Mouse (Mus musculus): Measurements from ENCODE around the gene Ovol3. TPM values are rescaled to one million over a fixed set of nuclear protein-coding genes. Genes with fewer than 3 reads are reported as not detected.
"Not testable (repeated sequence)": the region's sequence is repeated elsewhere in the genome, so short reads cannot be mapped to it uniquely, and the experiment has no call there.

The Ovol3 gene
- polyA plus RNA-seq, 1 experiment from 2014 or later = not detected

GRCm38 (mm10) chr7:30200661-30201060 is 34.9 kb downstream of the Ovol3 start:
- not testable (repeated sequence) for H3K27ac ChIP-seq; H3K4me3 ChIP-seq (replicated peaks); H3K9ac ChIP-seq; H3K9me3 ChIP-seq; H3K4me1 ChIP-seq; ATAC-seq (ENCODE audit: insufficient read depth, low FRiP score, low read depth); H3K27me3 ChIP-seq (replicated peaks); H3K36me3 ChIP-seq; H3K4me2 ChIP-seq
- WGBS = 83% methylated on average over 5 of the region's 5 CpGs

- Histone ChIP-seq H3K9me3 (no peaks in the 10 kb centered on the region), H3K4me3 (replicated peaks) (no peak overlapping the region), H3K4me2 (no peak overlapping the region), H3K27ac (no peak overlapping the region), H3K27me3 (replicated peaks) (no peaks in the 10 kb centered on the region), H3K9ac (no peak overlapping the region), H3K4me1 (peaks cover 11% of the 10 kb centered on the region), H3K36me3 (no peaks in the 10 kb centered on the region)
- ATAC-seq (ENCODE audit: insufficient read depth, low FRiP score, low read depth) = no peak
- 83% methylated on average over 5 of the region's 5 CpGs for WGBS
Measured at GRCm38 (mm10) chr7:30200200-30200599, 35.3 kb downstream of the Ovol3 start.

- Histone ChIP-seq H3K9ac (no peak overlapping the region), H3K4me3 (replicated peaks) (no peak overlapping the region), H3K36me3 (no peaks in the 10 kb centered on the region), H3K9me3 (no peaks in the 10 kb centered on the region), H3K4me1 (peaks cover 14% of the 10 kb centered on the region), H3K27me3 (replicated peaks) (no peaks in the 10 kb centered on the region), H3K4me2 (no peak overlapping the region), H3K27ac (no peak overlapping the region)
- ATAC-seq (ENCODE audit: insufficient read depth, low FRiP score, low read depth) = no peak
- WGBS = 69% methylated on average over 18 of the region's 18 CpGs
Measured at GRCm38 (mm10) chr7:30199498-30200139, 35.9 kb downstream of the Ovol3 start.

- WGBS = 8% methylated on average over 8 of the region's 8 CpGs
- H3K36me3 ChIP-seq = no peaks in the 10 kb centered on the region
- ATAC-seq (ENCODE audit: insufficient read depth, low FRiP score, low read depth) = no peak
- 0 out of 2 replicates have a peak within 1 kb of the TSS, but pooled peaks have one; percentile 44 for H3K27ac ChIP-seq
- 0 out of 2 replicates have a peak within 1 kb of the TSS, but pooled peaks have one; percentile 5 for H3K4me3 ChIP-seq (replicated peaks)
- peaks cover 15% of the 10 kb centered on the region for H3K4me1 ChIP-seq
- H3K9me3 ChIP-seq = no peaks in the 10 kb centered on the region
- H3K9ac ChIP-seq = no peak within 1 kb of the TSS
- no peaks in the 10 kb centered on the region for H3K27me3 ChIP-seq (replicated peaks)
- 0 out of 2 replicates have a peak within 1 kb of the TSS, but pooled peaks have one; percentile 14 for H3K4me2 ChIP-seq
Measured at GRCm38 (mm10) chr7:30198481-30198971, 37.0 kb downstream of the Ovol3 start, which contains the start of gene Capns1. TSS of gene Capns1 (minus strand) at chr7:30198811.

- Histone ChIP-seq H3K36me3 (no peaks in the 10 kb centered on the region), H3K9me3 (no peaks in the 10 kb centered on the region), H3K9ac (no peak overlapping the region), H3K4me1 (peaks cover 23% of the 10 kb centered on the region), H3K4me2 (no peak overlapping the region), H3K27ac (0 out of 2 replicates have a peak overlapping the region, but pooled peaks have one; percentile 44), H3K4me3 (replicated peaks) (no peak overlapping the region), H3K27me3 (replicated peaks) (no peaks in the 10 kb centered on the region)
- 45% methylated on average over 5 of the region's 5 CpGs for WGBS
- ATAC-seq (ENCODE audit: insufficient read depth, low FRiP score, low read depth) = no peak
Measured at GRCm38 (mm10) chr7:30197592-30198129, 37.9 kb downstream of the Ovol3 start.

GRCm38 (mm10) chr7:30196171-30196570 is 39.4 kb downstream of the Ovol3 start:
- ATAC-seq (ENCODE audit: insufficient read depth, low FRiP score, low read depth) = no peak
- Histone ChIP-seq H3K9ac (no peak overlapping the region), H3K4me1 (peaks cover 25% of the 10 kb centered on the region), H3K4me3 (replicated peaks) (no peak overlapping the region), H3K36me3 (peaks cover 13% of the 10 kb centered on the region; the same call in 1 of the 2 replicates), H3K9me3 (no peaks in the 10 kb centered on the region), H3K4me2 (no peak overlapping the region), H3K27me3 (replicated peaks) (no peaks in the 10 kb centered on the region), H3K27ac (peak overlapping the region; percentile 28)
- WGBS = 41% methylated on average over 6 of the region's 6 CpGs

GRCm38 (mm10) chr7:30195461-30195860 is 40.1 kb downstream of the Ovol3 start:
- no peak overlapping the region for H3K9ac ChIP-seq

GRCm38 (mm10) chr7:30194884-30195283 is 40.6 kb downstream of the Ovol3 start:
- Histone ChIP-seq H3K4me2 (peak overlapping the region; percentile 68), H3K27me3 (replicated peaks) (no peaks in the 10 kb centered on the region), H3K4me3 (replicated peaks) (peak overlapping the region; percentile 86), H3K36me3 (peaks cover 21% of the 10 kb centered on the region), H3K9me3 (no peaks in the 10 kb centered on the region), H3K4me1 (peaks cover 25% of the 10 kb centered on the region), H3K9ac (peak overlapping the region; percentile 90), H3K27ac (peak overlapping the region; percentile 94)
- peak; percentile 87 for ATAC-seq (ENCODE audit: insufficient read depth, low FRiP score, low read depth)
- WGBS = under 1% methylated on average over 28 of the region's 28 CpGs

More at GRCm38 (mm10) chr7:30195461-30195860, 40.1 kb downstream of the Ovol3 start:
- Histone ChIP-seq H3K27me3 (replicated peaks) (no peaks in the 10 kb centered on the region), H3K4me1 (peaks cover 25% of the 10 kb centered on the region), H3K4me2 (peak overlapping the region; percentile 68; the same call in 1 of the 2 replicates), H3K36me3 (peaks cover 15% of the 10 kb centered on the region), H3K9me3 (no peaks in the 10 kb centered on the region), H3K4me3 (replicated peaks) (no peak overlapping the region), H3K27ac (peak overlapping the region; percentile 10; the same call in 1 of the 2 replicates)
- no peak for ATAC-seq (ENCODE audit: insufficient read depth, low FRiP score, low read depth)
- 66% methylated on average over 6 of the region's 6 CpGs for WGBS

GRCm38 (mm10) chr7:30194101-30194831 is 41.3 kb downstream of the Ovol3 start:
- Histone ChIP-seq H3K27ac (peak overlapping the region; percentile 94), H3K9ac (peak overlapping the region; percentile 90), H3K4me2 (peak overlapping the region; percentile 68), H3K27me3 (replicated peaks) (no peaks in the 10 kb centered on the region), H3K4me3 (replicated peaks) (peak overlapping the region; percentile 86), H3K9me3 (no peaks in the 10 kb centered on the region), H3K36me3 (peaks cover 22% of the 10 kb centered on the region), H3K4me1 (peaks cover 25% of the 10 kb centered on the region)
- under 1% methylated on average over 26 of the region's 26 CpGs for WGBS
- ATAC-seq (ENCODE audit: insufficient read depth, low FRiP score, low read depth) = peak; percentile 19; the same call in 1 of the 2 replicates

GRCm38 (mm10) chr7:30193581-30194100 is 41.9 kb downstream of the Ovol3 start:
- H3K27ac ChIP-seq = peak overlapping the region; percentile 94
- H3K27me3 ChIP-seq (replicated peaks) = no peaks in the 10 kb centered on the region
- peaks cover 27% of the 10 kb centered on the region for H3K36me3 ChIP-seq
- peak overlapping the region; percentile 19; the same call in 1 of the 2 replicates for H3K9ac ChIP-seq
- peak overlapping the region; percentile 68 for H3K4me2 ChIP-seq
- peak overlapping the region; percentile 86 for H3K4me3 ChIP-seq (replicated peaks)
- ATAC-seq (ENCODE audit: insufficient read depth, low FRiP score, low read depth) = peak; percentile 69
- no peaks in the 10 kb centered on the region for H3K9me3 ChIP-seq
- peaks cover 25% of the 10 kb centered on the region for H3K4me1 ChIP-seq
- WGBS = 2% methylated on average over 25 of the region's 26 CpGs

GRCm38 (mm10) chr7:30193013-30193412 is 42.5 kb downstream of the Ovol3 start:
- peak overlapping the region; percentile 86 for H3K4me3 ChIP-seq (replicated peaks)
- H3K9me3 ChIP-seq = no peaks in the 10 kb centered on the region
- H3K27me3 ChIP-seq (replicated peaks) = no peaks in the 10 kb centered on the region
- H3K36me3 ChIP-seq = peaks cover 32% of the 10 kb centered on the region
- peak overlapping the region; percentile 68 for H3K4me2 ChIP-seq
- H3K27ac ChIP-seq = peak overlapping the region; percentile 94; the same call in 1 of the 2 replicates
- no peak for ATAC-seq (ENCODE audit: insufficient read depth, low FRiP score, low read depth)
- 31% methylated on average over 9 of the region's 9 CpGs for WGBS
- H3K9ac ChIP-seq = no peak overlapping the region
- H3K4me1 ChIP-seq = peaks cover 22% of the 10 kb centered on the region
